Mouse (Mus musculus) lung, postnatal 14 days (tissue): ENCODE results near the gene Hdac4.
A peak's percentile ranks its signal among the peaks of the same experiment; 100 is the strongest.

ENCODE experiments used
- DNase-seq: peaks from one replicate; pipeline ENCODE4 v3.0.0; 2021

Hdac4 gene

DNA sequence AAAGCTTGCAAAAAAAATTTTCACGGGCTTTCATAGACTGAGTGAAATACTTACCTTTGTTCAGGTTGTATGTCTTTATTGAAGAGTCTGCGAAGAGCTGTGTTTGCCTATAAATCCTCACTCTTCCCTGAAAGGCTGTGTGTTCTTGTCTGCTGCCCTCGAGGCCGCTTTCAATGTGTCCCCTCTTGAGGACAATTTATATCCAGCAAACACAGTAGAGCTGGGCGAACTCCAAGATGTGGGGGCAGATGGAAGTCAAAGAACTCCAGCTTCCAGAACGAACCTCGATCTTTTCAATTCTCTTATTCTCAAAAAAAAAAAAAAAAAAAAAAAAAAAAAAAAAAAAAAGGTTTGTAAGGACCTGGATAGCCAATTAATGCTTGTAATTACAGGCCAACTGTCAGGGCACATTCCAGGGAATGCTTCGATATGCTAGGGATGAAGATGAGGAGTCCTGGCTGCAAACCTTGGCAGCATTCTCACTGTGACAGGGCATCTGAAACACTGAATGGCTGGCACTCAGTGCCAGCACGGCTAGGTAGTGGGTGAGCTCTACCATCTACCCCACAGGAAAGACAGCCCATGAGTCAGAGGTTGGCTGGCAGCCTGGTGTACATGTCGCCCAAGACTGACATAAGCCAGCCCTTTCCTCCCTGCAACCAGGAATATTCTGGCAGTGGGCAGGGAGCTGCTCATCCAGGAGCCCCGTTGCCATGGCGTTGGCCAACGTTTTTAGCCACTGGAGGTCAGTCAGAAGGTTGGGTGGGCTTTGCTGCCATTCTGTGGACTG, at the start of gene Hdac4:
Gene Hdac4, minus strand, starts transcription at position 340 of the 790 bp plus-strand sequence.
- no peak for DNase-seq

DNA sequence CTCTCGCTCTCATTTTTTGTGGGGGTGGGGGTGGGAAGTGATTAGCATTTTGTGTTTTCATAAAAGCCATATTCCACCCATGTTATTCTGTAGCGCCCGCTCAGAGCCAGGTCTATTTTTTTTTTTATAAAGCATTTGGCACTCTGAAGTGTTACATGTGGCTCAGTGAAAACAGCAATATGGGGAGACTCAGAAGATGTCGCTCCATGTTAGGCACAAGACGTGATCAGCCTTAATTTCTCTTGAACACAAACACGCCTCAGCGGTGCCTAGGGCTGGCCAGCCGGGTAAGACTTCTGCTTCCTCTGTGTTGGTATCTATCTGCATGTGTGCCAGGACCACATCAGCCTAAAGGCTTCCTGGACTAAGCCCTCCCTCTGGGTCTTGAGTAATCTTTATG, 48.0 kb upstream of the Hdac4 start:
- DNase-seq, result no peak

DNA sequence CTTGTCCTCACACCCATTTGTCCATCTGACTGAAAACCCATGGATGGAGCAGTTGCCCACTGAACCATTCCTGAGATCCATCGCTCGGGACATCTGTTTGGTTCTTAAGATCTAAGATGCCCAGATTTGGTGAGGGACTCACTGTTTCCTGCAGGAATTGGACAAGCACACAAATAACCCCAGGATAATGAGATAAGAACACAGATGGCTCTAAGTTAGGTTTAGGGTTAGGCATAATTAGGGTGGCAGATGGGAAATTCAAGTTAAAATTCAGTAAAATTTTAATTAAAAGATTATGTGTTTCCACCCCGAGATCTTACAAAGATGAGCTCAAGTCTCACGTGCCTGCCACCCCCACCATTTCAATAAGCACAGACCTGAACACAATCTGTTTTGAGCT, 44.6 kb upstream of the Hdac4 start:
- no peak for DNase-seq

DNA sequence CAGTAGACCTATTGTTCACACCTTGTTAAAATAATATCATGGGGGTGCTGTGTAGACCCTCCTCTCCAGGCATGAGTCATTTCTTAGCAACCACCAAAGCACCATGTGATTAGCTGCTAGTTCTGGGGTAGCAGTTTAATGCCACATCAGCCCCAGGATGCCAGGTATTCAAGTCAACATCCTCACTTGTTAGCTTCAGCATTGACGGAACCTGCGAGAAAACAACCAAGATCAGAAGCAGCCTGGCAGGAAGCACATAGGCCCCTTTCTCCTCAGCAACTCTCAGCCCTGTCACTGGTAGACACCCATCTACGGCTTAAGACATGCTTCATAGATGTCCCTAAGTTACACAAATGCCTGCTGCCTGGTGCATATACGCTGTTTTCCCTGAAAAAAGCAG, 40.1 kb upstream of the Hdac4 start:
- no peak for DNase-seq

DNA sequence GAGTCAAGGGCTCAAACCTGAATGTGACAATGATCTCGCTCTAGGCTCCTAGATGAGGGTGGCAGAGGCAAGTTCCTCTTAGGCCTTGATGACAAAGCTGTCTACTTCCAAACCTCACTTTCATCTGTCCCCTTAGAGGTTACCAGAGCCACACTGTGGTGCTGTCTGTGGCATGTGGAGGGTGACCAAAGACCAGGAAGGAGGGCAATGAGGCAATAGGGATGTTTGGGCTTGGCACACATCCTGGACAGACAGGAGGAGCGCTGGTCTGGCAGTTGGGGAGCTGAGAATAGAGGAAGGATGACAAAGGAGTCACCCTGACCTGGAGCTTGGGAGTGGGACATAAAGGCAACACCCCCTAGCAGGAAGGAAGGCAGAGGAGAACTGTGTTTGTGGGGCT, 29.8 kb upstream of the Hdac4 start:
- DNase-seq, result no peak

DNA sequence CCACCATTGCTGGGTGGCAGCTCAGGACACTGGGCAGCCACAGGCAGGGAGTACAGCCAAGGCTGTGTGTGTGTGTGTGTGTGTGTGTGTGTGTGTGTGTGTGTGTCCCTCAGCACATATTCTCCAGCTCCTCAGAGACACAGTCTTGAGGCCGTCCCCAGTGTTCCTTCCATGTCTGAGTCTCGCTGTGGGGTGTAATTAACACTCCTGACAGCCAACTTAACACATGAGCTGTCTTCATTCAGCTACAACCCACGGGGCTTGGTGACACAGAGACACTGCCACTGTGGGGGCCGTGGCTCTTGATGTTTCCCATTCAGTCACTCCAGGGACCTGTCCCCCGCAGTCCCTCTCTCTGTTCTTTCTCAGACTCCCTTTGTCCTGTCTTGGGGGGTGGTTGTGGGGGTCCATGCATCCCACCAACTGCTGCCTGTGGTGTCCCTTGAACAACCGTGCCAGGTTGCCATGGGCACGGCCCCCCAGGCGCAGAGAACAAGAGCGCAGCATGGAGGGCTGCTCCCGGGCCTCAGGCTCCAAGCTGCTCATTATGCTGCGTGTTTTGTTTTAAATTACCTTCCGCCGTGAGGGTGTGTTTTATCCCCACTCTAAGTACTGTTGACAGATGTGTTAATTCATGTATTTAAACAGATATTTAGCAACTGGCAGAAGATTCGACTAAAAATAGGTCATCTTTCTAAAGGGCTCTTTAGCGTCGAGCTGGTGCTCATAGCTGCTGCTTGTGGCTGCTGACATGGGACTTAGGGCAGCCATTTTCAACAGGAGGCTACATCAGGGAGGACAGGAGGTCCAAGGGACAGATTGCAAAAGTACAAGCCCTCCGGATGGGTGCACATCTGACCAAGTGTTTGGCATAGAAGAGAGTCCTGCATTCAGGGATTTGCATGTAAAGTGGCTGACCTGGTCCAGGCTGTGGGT, 28.7 kb upstream of the Hdac4 start:
- DNase-seq, result no peak

DNA sequence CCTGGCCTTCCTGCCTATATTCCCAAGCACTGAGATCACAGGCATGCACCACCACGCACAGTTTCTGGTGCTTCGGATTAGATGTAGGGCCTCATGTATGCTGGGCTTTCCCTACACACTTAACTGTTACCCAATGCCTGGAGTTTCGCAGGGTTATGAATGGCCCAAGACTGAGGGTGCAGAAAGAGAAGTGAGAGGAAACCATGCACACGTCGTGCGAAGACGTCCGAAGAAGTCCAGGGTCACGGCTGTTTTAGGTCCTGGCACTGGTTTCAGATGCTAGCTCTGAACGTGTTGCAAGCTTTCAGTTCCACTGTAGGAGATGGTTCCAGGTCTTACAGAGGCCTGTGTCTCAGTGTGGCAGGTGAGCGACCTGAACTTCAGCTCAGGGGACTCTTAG, 21.2 kb upstream of the Hdac4 start:
- DNase-seq, result peak; percentile 13

DNA sequence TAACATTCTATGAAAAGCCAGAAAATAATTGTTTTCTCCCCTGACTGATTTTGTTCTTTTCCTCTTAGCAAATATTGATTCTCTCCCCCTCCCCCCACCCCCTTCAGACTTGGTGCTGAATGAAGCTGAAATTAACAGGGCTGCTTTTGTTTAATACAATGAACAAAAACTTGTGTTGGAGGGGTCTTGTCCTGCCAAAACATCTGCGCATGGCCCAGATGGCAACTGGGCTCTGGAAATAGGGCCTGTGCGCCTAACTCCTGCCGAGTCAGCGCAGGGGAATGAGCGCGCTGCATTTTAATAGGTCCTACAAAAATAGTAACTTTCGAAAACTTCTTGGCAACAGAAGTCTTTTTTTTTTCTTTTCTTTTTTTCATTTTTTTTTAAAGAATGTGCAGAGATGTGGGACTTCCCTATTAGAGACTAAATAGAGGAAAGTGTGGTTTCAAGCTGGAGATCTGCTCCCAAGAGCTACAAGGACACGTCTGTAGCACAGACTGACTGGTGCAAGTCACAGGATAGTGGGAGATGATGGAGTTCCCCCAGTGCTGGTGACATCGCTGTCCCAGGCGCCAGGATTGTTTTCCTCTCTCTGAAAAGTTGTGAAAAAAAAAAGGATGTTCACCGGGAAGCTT, 20.6 kb upstream of the Hdac4 start:
- DNase-seq, result no peak

DNA sequence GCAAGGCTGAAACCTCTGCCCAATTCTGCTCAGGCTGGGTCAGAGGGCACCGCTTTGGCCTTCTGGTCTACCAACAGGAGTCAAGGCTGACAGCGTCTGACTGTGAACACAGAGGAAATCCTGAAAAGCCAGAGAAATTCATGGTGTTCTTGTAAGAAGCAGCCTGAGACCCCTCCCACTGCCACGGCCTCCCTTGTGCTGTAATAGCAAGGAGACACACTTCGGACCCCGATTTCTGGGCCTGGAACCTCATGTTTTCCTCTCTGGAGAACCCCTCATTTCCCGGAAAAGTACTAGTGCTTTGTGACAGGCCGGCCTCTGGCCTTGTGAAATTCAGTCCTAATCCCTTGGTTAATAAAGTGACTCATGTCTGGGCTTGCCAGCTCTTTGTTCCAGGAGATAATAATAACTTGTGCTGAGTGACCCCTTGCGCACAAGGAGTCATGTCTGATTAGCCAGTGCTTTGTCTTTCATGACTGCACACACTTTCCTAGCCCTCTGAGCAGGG, 19.7 kb upstream of the Hdac4 start:
- DNase-seq, result peak; percentile 20

DNA sequence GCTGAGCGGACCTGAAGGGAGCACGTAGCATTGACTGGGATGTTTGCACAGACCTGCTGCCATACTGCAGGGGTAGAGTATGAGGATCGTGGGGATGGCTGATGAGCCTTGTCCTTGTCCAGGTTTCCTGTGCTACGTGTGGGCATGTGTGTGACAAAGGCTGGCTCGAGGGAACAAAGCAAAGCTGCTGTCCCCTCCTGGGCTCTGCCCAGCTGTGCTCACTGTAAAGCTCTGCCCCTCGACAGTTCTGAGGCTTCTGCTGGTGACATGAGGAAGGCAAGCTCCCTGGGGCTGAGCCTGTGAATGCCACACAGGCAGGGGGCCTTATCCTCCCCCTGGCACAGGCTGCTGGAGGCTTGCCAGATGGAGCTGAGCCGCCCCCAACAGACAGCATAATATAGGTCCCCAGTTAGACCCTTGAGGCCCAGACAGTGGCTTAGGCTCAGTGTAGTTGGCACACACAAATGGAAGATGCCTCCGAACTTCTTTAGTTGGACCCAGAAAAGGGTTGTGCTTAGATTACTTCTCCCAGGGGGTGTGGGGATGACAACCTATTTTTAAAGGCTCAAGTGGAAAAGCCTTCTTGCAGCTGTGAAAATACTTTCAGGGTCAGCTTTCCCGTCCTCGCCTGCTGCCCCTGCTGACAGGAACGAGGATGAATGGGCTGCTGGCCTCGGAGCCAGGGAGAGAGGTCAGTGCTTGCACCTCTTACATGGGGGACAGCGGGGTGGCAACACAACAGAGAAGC, 16.7 kb upstream of the Hdac4 start:
- DNase-seq, result no peak

DNA sequence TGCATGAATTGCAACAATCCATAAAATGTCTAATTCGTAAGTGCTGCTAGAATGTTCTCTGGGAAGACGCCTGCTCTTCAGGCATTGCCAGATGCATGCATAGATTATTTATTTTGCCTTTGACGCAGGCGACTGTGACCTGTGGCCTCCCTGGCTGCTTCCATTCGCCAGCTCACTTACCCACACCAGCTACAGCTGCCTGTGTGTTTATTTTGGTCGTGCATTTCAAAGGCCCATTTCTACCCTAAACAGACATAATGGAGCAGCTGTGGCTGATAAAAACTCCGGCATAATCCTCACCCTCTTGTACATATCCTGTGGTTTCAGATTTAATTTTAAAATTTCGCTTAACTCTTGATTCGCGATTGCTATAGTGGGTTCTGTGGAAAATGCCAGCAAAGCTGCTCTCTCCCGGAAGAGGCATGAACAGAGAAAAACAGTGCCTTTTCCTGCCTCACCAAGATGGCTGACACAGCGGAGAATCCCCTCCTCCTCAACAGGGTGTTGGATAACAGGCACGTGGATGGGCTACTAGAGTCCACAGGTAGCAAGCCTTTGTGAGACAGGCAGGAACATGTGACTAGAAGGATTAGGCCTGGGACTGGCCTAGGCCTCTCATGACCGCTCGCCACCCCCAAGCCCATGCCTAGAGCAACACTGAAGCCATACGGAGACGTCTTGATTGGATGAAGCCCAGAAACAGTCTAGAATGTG, 7.3 kb upstream of the Hdac4 start:
- DNase-seq, result no peak

DNA sequence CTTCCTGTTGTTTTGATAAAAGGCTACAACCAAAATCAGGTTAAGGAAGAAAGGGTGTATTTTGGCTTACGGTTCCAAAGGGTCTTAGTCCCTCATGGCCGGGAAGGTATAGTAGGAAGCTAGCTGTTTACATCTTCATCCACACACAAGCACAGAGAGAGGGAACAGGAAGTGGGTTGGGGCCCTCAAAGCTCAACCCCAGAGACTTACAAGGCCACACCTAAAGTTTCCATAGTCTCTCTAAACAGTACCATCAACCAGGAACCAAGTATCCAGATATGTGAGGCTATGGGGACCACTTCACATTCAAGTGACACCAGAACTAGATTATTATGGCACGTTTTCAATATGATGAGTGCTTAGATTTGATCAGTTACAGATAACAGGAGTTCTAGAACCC, 5.0 kb downstream of the Hdac4 start:
- no peak for DNase-seq

DNA sequence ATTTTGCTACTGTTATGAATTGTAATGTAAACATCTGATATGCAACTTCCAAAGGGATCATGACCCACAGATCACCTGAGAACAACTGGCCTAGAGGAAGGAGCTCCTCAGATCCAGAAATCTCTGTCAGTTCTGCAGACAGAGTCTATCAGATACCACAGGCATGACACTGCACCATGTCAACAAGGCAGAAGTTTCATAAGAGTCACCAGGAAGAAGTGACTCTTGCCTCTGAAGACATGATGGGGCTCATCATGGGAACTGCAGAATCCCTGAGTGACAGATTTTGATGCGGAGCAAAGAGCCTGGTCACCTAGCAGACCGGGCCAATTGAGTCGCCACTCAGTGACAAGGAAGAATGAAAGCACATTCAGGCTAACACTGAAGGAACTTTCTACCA, 8.4 kb downstream of the Hdac4 start:
- no peak for DNase-seq

DNA sequence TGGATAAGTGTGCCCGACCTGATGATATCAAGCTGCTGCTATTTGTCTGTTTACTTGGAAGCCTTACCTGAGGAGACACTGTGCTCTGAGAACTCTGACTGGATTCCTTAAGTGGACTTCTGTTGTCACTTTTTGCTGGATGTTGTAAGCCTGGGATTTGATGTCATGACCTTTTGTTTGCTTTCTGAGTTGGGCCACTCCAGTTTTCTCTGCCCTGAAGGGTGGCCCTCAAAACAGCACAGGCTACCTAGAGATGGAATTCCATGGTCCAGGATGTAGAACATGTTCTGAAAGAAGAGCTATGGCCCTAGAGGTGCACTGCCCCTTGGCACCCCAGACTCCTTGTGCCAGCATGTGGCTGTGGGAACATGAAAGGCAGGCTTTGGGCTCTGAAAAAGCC, 10.9 kb downstream of the Hdac4 start:
- no peak for DNase-seq

DNA sequence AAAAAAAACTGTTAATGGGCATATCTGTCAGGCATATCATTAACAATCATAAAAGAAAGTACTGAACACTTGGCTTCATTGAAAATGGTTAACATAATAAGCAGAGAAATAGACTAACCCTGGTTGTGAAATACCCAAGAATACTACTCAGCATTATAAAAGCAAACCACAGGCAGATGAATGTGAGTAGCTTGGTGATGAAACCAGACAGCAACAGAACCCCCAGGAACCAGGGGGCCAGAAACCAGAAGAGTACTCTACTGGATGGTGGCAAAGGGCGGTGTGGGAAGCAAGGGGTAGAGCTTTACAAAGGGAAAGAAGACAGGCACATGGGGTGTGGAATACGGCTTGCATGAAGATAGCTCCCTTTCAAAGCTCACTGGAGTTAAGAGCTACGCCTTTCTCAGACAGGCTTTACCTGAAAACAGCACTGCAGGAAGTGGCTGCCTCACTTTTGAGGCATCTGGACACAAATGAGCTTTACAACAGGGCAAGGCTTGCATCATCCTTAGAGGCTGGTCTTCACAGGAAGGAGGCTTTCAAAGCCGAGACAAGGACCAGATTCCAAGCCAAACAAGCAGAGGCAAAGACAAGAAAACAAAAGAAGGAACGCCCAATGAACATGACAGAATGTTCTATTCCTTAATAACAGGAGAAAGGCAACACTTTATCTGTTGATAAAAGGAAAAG, 12.3 kb downstream of the Hdac4 start:
- no peak for DNase-seq

DNA sequence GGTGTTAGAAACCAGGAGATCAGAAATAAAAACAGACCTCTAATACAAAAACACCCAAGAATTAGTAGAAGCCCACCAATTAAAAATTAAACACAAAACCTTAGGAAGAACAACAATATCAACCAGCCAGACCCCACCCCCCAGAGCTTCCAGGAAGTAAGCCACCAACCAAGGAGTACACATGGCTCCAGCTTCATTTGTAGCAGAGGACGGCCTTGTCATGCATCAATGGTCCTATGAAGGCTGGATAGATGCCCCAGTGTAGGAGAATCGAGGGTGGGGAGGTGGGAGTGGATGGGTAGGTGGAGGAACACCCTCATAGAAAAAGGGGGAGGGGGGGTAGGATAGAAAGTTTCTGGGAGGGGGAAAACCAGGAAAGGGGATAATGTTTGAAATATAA, 13.5 kb downstream of the Hdac4 start:
- no peak for DNase-seq

DNA sequence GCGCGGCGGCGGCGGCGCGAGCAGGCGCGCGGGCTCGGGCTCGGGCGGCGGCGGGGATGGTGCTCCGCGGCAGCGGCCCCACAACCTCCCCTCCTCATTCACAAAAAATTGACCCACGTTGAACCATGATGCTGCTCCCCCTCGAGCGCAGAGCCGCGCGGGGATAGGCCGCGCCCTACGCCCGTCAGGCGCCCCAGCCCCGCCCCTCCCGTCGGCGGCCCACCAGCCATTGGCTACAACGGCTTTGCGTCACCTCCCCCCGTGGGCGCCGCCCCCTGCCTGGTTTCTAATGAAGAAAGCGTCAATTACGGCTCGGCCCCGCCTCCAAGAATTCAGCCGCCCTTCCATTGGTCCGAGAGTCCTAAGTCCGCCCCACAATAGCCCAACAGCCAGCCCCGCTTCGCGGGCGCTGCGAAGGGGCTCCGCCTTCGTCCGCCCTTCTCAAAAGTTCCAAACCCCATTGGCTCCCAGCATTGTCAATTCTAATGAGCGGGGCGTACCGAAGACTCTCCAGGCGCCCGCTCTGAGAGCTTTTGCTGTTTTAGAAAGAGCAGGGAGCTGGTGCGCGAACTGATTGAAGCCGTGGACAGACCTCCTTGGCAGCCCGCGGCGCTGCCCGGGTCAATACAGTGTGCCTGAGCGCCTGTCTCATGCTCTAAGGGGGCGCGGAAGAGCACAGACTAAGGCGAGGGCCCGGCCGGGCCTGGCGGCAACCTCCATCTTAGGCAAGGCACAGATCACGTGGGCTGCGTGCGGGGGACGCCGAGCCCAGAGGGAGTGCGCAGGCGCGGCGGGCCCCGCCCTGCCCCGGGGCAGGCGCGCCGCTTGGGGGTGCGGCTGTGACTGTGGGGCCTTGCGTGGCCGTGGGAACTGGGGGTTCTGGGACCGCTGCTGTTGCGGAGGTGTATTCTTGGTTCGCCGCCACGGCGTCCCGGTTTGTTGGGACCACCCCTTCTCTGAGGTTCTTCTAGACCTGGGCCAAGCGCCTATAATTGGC, 15.1 kb downstream of the Hdac4 start:
- DNase-seq, result peak; percentile 100

DNA sequence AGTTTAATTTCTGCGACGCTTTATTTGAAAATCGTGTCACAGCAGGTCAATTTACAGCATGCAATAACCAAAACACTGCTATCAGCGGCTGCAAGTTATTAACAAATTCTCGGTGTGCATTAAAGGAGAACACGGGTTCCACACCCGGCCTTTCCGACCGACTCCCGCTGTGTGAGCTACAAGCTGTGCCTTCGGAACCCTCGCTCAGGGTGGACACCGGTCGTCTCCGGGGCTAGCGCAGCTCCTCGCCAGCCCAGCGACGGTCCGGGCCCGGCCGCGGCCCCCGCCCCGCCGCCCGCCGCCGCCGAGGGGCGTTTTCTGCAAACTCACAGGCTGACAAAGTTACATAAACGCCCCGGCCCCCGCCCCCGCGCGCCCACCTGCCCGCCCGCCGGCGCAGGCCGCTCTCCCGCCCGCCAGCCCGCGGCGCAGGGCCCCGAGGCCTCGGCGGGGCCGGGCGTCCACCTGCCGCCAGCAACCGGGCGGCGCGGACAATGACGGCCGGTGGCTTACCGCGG, 16.0 kb downstream of the Hdac4 start:
- peak; percentile 34 for DNase-seq

DNA sequence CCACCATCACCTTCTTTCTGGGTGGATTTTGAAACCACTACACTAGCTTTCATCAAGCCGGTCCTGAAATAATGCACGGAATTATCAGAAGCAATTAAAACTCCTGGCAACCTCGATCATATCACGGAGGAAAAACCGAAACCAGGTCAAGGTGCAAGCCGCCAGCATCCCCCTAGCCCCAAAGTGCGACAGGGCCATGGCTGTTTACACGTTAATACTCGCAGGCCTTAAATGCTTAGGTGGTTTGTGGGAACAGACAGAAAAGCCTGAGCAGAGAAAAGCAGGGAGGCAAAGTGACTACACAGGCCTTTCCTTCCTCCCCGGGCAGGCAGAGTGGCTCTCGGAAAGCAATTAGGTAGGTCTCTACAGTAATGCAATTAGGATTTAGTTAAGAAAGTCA, 16.4 kb downstream of the Hdac4 start:
- DNase-seq, result peak; percentile 19
